Mouse (Mus musculus) cortical plate, adult 2 months (tissue): ENCODE data around the gene Frmpd1. TPM values are rescaled to one million over a fixed set of nuclear protein-coding genes. Genes with fewer than 3 reads are reported as not detected.

ENCODE experiments used
- H3K27ac ChIP-seq: fragments of 200-500 bp; 2 replicates; pipeline ENCODE4 v1.5.1; 2012; ENCODE audit warnings: low read length, control low read depth, inconsistent platforms; ENCODE audit not compliant: insufficient read depth
- H3K4me1 ChIP-seq: fragments of 200-500 bp; 2 replicates; pipeline ENCODE4 v1.6.1; 2011; ENCODE audit warnings: low read length; ENCODE audit not compliant: control insufficient read depth, insufficient read depth
- H3K4me3 ChIP-seq: fragments of 200-500 bp; 2 replicates; pipeline ENCODE4 v1.5.1; 2011; ENCODE audit warnings: mild to moderate bottlenecking, low read length, control low read depth; ENCODE audit not compliant: insufficient read depth
- CTCF ChIP-seq: fragments of 200-500 bp; IDR thresholded peaks from 2 replicates; pipeline ENCODE4 v1.5.1; 2011; ENCODE audit warnings: mild to moderate bottlenecking, control low read depth, low read length; ENCODE audit not compliant: insufficient read depth; ENCODE audit errors: extremely low read depth
- POLR2A ChIP-seq: fragments of 200-500 bp; IDR thresholded peaks from 2 replicates; pipeline ENCODE4 v1.6.1; 2011; ENCODE audit warnings: mild to moderate bottlenecking, low read length, control low read depth; ENCODE audit not compliant: insufficient read depth; ENCODE audit errors: extremely low read depth
- polyA plus RNA-seq: library from polyadenylated mRNA; depleted of rRNA; stranded (reverse); fragments of >200 nt; gene quantifications from 2 replicates; pipeline ENCODE4 v1.2.3, GENCODE M21; 2012; rRNA removed

Frmpd1 gene
- 6.7 and 7.6 TPM in 2 replicates for polyA plus RNA-seq

DNA sequence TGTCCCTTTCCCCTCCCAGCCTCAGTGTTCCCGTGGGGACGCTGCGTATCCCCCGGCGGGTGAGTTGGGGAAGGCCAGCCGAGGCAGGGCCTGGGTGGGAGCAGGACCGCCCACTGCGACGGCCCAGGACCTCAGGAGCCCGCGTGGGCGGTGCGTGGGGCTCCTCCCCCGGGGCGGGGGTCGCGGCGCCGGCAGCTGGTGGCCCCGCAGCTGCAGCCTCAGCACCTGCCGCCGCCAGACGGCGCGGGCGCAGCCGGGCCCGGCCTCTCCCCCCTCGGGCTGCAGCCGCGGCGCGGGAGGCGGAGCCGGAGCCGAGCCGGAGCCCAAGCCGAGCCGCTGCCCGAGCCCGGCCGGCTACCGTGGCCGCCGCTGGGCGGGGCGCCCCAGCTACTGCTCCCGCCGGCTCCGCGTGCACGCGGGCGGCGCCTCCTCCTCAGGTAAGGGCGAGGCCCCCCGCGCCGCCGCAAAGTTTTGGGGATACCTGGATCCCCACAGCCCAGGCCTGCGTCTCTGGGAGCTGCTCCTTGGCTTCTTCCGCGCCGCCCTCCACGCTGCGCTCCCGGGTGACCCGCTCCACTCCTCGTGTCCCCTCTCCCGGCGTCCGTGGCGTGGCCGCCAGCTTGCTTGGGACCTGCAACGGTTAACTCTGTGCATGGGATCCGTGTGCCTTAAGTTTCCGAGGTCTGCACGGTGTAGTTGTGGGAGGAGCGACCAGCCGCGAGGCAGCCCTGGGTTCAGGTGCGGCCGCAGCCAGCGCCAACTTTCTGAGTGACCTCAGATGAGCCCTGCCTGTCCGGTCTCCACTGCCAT lies at the start of gene Frmpd1:
TSS of gene Frmpd1 (plus strand) at position 355 of the 810 bp plus-strand sequence.
- Histone ChIP-seq H3K4me1 (no peaks in the 10 kb centered on the region), H3K27ac (peak within 1 kb of the TSS; percentile 14; the same call in 1 of the 2 replicates), H3K4me3 (peak within 1 kb of the TSS; percentile 54)
- TF ChIP-seq CTCF, result no peak
- TF ChIP-seq POLR2A, result no peak

DNA sequence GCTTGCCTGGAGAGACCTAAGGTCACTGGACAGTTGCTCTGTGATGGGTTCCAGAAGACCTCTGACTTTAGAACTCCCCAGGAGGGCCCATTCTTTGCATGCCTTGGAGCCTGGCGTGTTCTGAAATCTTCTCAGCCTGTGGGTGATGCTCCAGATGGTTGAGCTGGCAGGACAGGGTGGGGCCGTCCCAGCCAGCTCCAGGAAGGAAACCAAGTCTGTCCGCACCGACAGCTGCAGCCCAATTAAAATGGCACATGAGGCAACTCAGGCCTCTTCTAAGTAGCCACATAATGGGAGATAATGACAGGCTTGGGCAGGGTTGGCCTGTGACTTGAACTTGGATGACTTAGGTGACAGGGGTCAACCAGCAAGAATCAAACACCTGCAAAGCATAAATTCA lies 47.0 kb upstream of the Frmpd1 start:
- Histone ChIP-seq H3K4me1 (0 out of 2 replicates have a peak, but pooled peaks cover 2% of the 10 kb centered on the region), H3K4me3 (no peak overlapping the region), H3K27ac (no peak overlapping the region)
- no peak for TF ChIP-seq POLR2A
- TF ChIP-seq CTCF, result no peak

DNA sequence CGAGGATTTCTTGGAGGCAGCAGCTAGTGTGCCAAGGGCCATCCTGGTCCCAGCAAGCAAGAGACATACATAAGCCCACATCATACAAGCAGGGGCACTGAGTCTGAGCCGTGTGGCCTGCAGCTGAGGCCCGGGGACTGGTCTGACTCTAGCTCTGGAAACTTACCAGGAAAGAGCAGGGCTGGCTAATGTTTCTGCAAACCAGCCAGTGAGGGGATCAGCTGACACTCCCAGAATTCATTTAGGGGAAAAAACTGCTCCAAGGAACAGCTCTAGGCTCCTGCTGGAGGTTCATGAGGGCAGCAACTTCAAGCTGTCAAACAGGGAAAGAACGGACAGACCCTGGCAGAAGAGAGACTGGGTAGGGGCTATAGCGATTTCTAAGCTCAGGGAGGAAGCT lies 42.8 kb upstream of the Frmpd1 start:
- H3K27ac ChIP-seq, result no peak overlapping the region
- H3K4me3 ChIP-seq, result no peak overlapping the region
- TF ChIP-seq CTCF, result no peak
- TF ChIP-seq POLR2A, result no peak
- 0 out of 2 replicates have a peak, but pooled peaks cover 2% of the 10 kb centered on the region for H3K4me1 ChIP-seq

DNA sequence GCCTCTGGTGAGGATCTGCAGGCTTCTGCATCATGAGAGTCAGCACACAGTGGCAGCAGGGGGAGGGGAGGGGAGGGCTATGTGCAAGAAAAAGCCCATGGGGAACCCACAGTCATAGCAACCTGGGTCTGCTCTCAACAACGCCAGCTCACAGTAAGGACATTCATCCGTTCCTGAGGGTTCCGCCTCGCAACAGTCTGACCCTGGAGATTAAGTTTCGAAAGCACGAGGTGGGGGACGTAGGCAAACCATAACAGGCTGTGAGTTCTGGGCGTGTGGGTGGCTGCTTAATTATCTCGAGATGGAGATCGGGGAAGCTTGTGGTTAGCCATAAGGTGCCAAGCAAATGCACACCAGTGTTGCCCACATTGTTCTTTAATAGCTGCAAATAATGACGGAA lies 42.3 kb upstream of the Frmpd1 start:
- no peak overlapping the region for H3K27ac ChIP-seq
- no peak for TF ChIP-seq POLR2A
- TF ChIP-seq CTCF, result no peak
- 0 out of 2 replicates have a peak, but pooled peaks cover 2% of the 10 kb centered on the region for H3K4me1 ChIP-seq

DNA sequence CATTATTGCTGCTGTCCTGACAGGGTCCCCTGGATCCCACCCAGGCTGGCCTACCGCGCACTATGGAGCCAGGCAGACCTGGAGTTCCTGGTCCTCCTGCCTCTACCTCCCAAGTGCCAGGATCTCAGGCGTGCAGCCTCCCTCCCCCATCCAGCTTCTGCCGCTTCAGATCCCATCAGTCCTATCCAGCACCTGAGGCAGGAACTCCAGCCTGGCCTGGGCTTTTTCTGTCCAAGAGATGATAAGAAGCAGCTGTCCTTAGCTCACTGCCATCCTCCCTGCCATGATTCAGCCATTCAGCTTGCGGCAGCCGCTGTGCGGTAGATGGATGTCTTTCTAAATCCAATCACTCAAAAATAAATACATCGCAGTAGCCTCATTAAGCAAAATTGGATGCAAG lies 41.7 kb upstream of the Frmpd1 start:
- TF ChIP-seq CTCF, result no peak
- TF ChIP-seq POLR2A, result no peak
- no peak overlapping the region for H3K4me3 ChIP-seq
- H3K27ac ChIP-seq, result no peak overlapping the region
- H3K4me1 ChIP-seq, result 0 out of 2 replicates have a peak, but pooled peaks cover 2% of the 10 kb centered on the region

More for the DNA sequence above, 42.3 kb upstream of the Frmpd1 start:
- H3K4me3 ChIP-seq, result no peak overlapping the region

DNA sequence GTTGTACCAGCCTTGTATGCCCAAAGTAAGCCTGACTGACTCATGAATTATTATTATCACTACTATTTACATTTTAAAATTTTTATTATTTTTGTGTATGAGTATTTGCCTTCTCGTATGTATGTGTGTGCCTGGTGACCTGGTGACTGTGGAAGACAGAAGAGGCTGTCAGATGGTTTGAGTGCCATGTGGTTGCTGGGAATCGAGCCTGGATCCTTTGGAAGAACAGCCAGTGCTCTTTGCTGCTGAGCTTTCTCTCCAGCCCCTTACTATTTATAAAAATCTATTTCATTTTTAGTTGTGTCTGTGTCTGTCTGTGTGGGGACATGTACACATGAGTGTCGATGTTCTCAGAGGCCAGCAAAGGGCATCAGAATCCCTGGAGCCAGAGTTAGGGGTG lies 28.2 kb upstream of the Frmpd1 start:
- no peak overlapping the region for H3K27ac ChIP-seq
- H3K4me1 ChIP-seq, result no peaks in the 10 kb centered on the region
- TF ChIP-seq CTCF, result no peak
- TF ChIP-seq POLR2A, result no peak
- H3K4me3 ChIP-seq, result no peak overlapping the region

DNA sequence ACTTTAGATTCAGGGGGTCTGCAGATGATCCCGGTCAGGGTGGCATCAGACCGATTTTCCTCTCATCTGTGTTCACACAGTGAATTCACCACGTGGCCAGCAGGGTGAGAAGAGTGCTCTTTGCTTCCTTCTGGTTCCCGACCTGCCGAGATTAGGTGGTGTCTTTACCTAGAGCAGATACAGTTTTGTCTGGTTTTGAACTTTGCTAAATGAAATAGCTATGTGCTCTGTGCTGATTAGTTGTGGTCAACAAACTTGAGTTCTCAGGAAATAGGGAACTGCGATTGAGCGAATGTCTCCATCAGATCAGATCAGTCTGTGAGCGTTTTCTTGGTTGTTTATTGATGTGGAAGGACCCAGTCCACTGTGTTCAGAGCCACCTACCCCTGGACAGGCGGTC lies 26.1 kb upstream of the Frmpd1 start:
- H3K4me1 ChIP-seq, result no peaks in the 10 kb centered on the region
- no peak overlapping the region for H3K27ac ChIP-seq
- TF ChIP-seq POLR2A, result no peak
- TF ChIP-seq CTCF, result no peak
- H3K4me3 ChIP-seq, result no peak overlapping the region

DNA sequence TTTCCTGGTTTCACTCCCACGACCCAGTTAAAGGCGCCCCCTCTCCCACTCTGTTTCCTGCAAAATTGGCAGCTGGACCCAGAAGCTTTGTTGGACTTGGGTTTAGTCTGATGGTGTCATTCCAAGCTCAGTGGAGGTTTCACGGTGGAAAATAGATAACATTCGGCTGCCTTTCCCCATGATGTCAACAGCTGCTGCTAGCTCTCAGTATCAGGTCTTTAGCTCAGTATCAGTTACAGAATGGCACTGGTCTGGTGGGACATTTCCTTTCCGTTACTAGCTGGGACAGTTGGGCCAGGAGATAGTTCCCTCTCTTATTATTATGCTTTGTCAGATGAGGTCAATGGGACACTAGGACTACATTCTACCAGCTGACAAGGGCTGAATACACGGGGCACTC lies 23.9 kb upstream of the Frmpd1 start:
- Histone ChIP-seq H3K27ac (no peak overlapping the region), H3K4me1 (no peaks in the 10 kb centered on the region), H3K4me3 (no peak overlapping the region)
- no peak for TF ChIP-seq POLR2A
- TF ChIP-seq CTCF, result no peak

DNA sequence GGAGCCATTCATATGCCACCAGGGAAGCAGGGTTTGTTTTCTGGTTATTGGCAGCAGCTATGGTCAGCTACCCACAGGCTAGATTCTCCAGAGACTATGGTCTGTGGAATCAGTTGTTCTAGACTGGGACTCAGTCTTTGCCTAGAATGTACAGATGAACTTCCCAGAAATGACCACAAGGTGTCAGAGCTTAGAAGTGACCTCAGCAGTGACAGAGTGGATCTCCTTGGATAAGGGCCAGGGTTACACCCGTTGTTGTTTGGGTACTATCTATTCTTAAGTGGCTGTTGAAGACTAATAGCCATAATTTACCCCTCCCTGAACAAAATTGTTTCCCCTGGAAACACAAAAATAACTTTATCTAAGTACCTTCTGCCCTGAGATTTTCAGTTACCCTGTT lies 21.0 kb upstream of the Frmpd1 start:
- H3K4me1 ChIP-seq, result no peaks in the 10 kb centered on the region
- no peak overlapping the region for H3K4me3 ChIP-seq
- no peak overlapping the region for H3K27ac ChIP-seq
- TF ChIP-seq POLR2A (no peak), CTCF (peak; percentile 31; the same call in 1 of the 2 replicates)

DNA sequence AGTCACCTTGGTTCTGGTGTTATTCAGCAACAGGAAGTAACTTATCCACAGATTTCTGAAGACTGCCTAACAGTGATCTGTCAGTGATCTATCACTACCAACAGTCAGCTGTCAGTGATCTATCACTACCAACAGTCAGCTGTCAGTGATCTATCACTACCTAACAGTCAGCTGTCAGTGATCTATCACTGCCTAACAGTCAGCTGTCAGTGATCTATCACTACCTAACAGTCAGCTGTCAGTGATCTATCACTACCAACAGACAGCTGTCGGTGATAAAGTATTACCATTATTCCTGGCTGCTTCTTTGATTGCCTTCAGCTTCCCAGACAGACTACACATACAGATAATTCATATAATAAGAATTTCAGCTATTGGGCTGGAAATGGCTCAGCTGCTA lies 19.2 kb upstream of the Frmpd1 start:
- no peak overlapping the region for H3K4me3 ChIP-seq
- H3K27ac ChIP-seq, result no peak overlapping the region
- H3K4me1 ChIP-seq, result no peaks in the 10 kb centered on the region
- TF ChIP-seq CTCF (no peak), POLR2A (no peak)
